Mouse (Mus musculus): ENCODE data around the gene Apbb1. TPM values are rescaled to one million over a fixed set of nuclear protein-coding genes. Genes with fewer than 3 reads are reported as not detected.

Gene Apbb1
- total RNA-seq, 1 experiment, result 19.9 TPM

DNA sequence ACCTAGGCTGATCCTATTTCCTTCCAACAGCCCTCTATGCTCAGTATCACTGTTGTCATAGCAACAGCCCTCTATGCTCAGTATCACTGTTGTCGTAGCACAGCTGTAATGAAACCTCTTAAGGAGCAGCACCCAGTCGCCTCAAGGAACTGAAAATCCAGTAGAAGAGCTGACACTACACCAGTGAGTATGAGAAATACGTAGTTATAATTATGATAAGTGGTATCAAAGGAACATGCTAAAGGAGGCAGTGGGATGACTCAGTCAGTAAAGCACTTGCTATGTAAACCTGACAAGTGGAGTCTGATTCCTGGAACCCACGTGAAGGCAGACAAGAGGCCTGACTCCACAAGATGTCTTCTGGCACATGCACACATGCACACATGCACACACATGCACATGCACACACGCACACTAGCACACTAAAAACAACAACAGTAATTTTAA is 67.6 kb downstream of the Apbb1 start:
- DNase-seq (ENCODE audit: low read depth, low spot score), result no peak
- no peaks in the 10 kb centered on the region for H3K36me3 ChIP-seq (ENCODE audit: control insufficient read depth, insufficient read depth, low read length, poor library complexity, severe bottlenecking)
- no peak overlapping the region for H3K27ac ChIP-seq (ENCODE audit: insufficient read depth, low read depth, low read length, poor library complexity, severe bottlenecking)
- no peak overlapping the region for H3K9ac ChIP-seq (ENCODE audit: insufficient read depth, low read depth, low read length, poor library complexity, severe bottlenecking)
- no peaks in the 10 kb centered on the region for H3K4me1 ChIP-seq (ENCODE audit: control insufficient read depth in 2 of 2, insufficient read depth in 2 of 2, low read length in 2 of 2, poor library complexity in 1 of 2)
- TF ChIP-seq MAFK (IDR thresholded peaks at IDR 0.05; ENCODE audit: insufficient read depth, low read depth, low read length) (no peak), CHD2 (IDR thresholded peaks at IDR 0.05; ENCODE audit: low read depth, low read length) (no peak), ZNF384 (IDR thresholded peaks at IDR 0.05; ENCODE audit: low read depth, low read length) (no peak), HCFC1 (IDR thresholded peaks at IDR 0.05; ENCODE audit: borderline replicate concordance, insufficient read depth, low read length) (no peak), ZC3H11A (IDR thresholded peaks at IDR 0.05; ENCODE audit: borderline replicate concordance, low read depth, low read length) (no peak)
- H3K9me3 ChIP-seq (ENCODE audit: control insufficient read depth, insufficient read depth, low read depth, low read length), result no peaks in the 10 kb centered on the region
- in situ Hi-C loops (cut with MboI; ENCODE audit: low sequenced_read_pairs in 2 of 2, unreplicated experiment in 2 of 2), result loop anchor here (10.0 to 25.0 kb wide), 2 partner anchors 59 to 327 kb away; partner anchors contain the start of gene Olfr685 (in 1 of the 2)
- H3K4me3 ChIP-seq (ENCODE audit: insufficient read depth in 1 of 2, low read depth in 1 of 2, low read length in 2 of 2, poor library complexity in 1 of 2, severe bottlenecking in 1 of 2), result no peak overlapping the region

GRCm38 (mm10) chr7:105510143-105510542 is 71.3 kb downstream of the Apbb1 start:
- no peak for DNase-seq (ENCODE audit: low read depth, low spot score)
- TF ChIP-seq ZC3H11A (IDR thresholded peaks at IDR 0.05; ENCODE audit: borderline replicate concordance, low read depth, low read length) (no peak), CHD2 (IDR thresholded peaks at IDR 0.05; ENCODE audit: low read depth, low read length) (no peak), ZNF384 (IDR thresholded peaks at IDR 0.05; ENCODE audit: low read depth, low read length) (no peak), MAFK (IDR thresholded peaks at IDR 0.05; ENCODE audit: insufficient read depth, low read depth, low read length) (no peak), HCFC1 (IDR thresholded peaks at IDR 0.05; ENCODE audit: borderline replicate concordance, insufficient read depth, low read length) (no peak)
- no peak overlapping the region for H3K4me3 ChIP-seq (ENCODE audit: insufficient read depth in 1 of 2, low read depth in 1 of 2, low read length in 2 of 2, poor library complexity in 1 of 2, severe bottlenecking in 1 of 2)
- no peak overlapping the region for H3K9ac ChIP-seq (ENCODE audit: insufficient read depth, low read depth, low read length, poor library complexity, severe bottlenecking)
- in situ Hi-C loops (cut with MboI; ENCODE audit: low sequenced_read_pairs in 2 of 2, unreplicated experiment in 2 of 2), result loop anchor here (10.0 to 25.0 kb wide), 2 partner anchors 55 to 323 kb away; partner anchors contain the start of gene Olfr685 (in 1 of the 2)
- H3K9me3 ChIP-seq (ENCODE audit: control insufficient read depth, insufficient read depth, low read depth, low read length), result no peaks in the 10 kb centered on the region
- no peaks in the 10 kb centered on the region for H3K36me3 ChIP-seq (ENCODE audit: control insufficient read depth, insufficient read depth, low read length, poor library complexity, severe bottlenecking)
- H3K4me1 ChIP-seq (ENCODE audit: control insufficient read depth in 2 of 2, insufficient read depth in 2 of 2, low read length in 2 of 2, poor library complexity in 1 of 2), result no peaks in the 10 kb centered on the region
- H3K27ac ChIP-seq (ENCODE audit: insufficient read depth, low read depth, low read length, poor library complexity, severe bottlenecking), result no peak overlapping the region

Other genes starting within 250 kb of the Apbb1 start
- gene Olfr690, start 247.5 kb downstream of the Apbb1 start, total RNA-seq (2012; rRNA removed), result not detected in 2 replicates
- gene Olfr691, start 239.4 kb downstream of the Apbb1 start, total RNA-seq (2012; rRNA removed), result not detected in 2 replicates
- 0.26 TPM in 1 of 2 replicates, not detected in the other for gene Olfr692, start 213.4 kb downstream of the Apbb1 start, total RNA-seq (2012; rRNA removed)
- 0.89 and 2.4 TPM in 2 replicates for gene Gm5901, start 206.6 kb downstream of the Apbb1 start, total RNA-seq (2012; rRNA removed)
- gene Fam160a2, start 181.6 kb downstream of the Apbb1 start, total RNA-seq (2012; rRNA removed), result 29.9 and 37.6 TPM in 2 replicates
- 0.13 and 0.37 TPM in 2 replicates for gene Cnga4, start 177.1 kb downstream of the Apbb1 start, total RNA-seq (2012; rRNA removed)
- gene Cckbr, start 155.9 kb downstream of the Apbb1 start, total RNA-seq (2012; rRNA removed), result 0.27 and 0.58 TPM in 2 replicates
- 2.0 and 5.3 TPM in 2 replicates for gene Cavin3, start 99.4 kb downstream of the Apbb1 start, total RNA-seq (2012; rRNA removed)
- 19.4 and 22.8 TPM in 2 replicates for gene Smpd1, start 27.3 kb downstream of the Apbb1 start, total RNA-seq (2012; rRNA removed)
- gene Hpx, start 18.5 kb upstream of the Apbb1 start, total RNA-seq (2012; rRNA removed), result 0.58 and 0.71 TPM in 2 replicates
- gene Trim3, start 51.9 kb upstream of the Apbb1 start, total RNA-seq (2012; rRNA removed), result 28.5 and 29.5 TPM in 2 replicates
- 75.4 and 85.5 TPM in 2 replicates for gene Timm10b, start 58.4 kb upstream of the Apbb1 start, total RNA-seq (2012; rRNA removed)
- gene Arfip2, start 58.8 kb upstream of the Apbb1 start, total RNA-seq (2012; rRNA removed), result 46.5 and 62.9 TPM in 2 replicates
- gene Gm45799, start 58.9 kb upstream of the Apbb1 start, total RNA-seq (2012; rRNA removed), result 9.2 and 35.6 TPM in 2 replicates
- 0.32 and 0.98 TPM in 2 replicates for gene Dnhd1, start 69.2 kb upstream of the Apbb1 start, total RNA-seq (2012; rRNA removed)
- 36.9 and 61.4 TPM in 2 replicates for gene Ilk, start 154.9 kb upstream of the Apbb1 start, total RNA-seq (2012; rRNA removed)
- 25.3 and 35.6 TPM in 2 replicates for gene Rrp8, start 155.7 kb upstream of the Apbb1 start, total RNA-seq (2012; rRNA removed)
- gene Taf10, start 162.7 kb upstream of the Apbb1 start, total RNA-seq (2012; rRNA removed), result 173 and 192 TPM in 2 replicates
- gene Tpp1, start 170.6 kb upstream of the Apbb1 start, total RNA-seq (2012; rRNA removed), result 53.1 and 78.4 TPM in 2 replicates
- 1.5 and 3.3 TPM in 2 replicates for gene Dchs1, start 206.0 kb upstream of the Apbb1 start, total RNA-seq (2012; rRNA removed)
- 325 and 371 TPM in 2 replicates for gene Mrpl17, start 229.4 kb upstream of the Apbb1 start, total RNA-seq (2012; rRNA removed)